Mouse (Mus musculus) forebrain, embryonic 11.5 days (tissue): Measurements from ENCODE around the gene Mtx1. TPM values are rescaled to one million over a fixed set of nuclear protein-coding genes. Genes with fewer than 3 reads are reported as not detected.

Experiments
- ATAC-seq: fragments of 200-750 bp; cut with Nextera tagmentation; replicated peaks from 2 replicates; pipeline ENCODE4 v1.8.0; 2017; ENCODE audit warnings: moderate TSS enrichment; ENCODE audit not compliant: low FRiP score
- DNase-seq: peaks from one replicate; pipeline ENCODE4 v3.0.0-alpha.2; 2017; ENCODE audit warnings: low spot score
- H3K27ac ChIP-seq: fragments of 300-500 bp; sonication (generic); 2 replicates; pipeline ENCODE4 v1.5.1; 2014; ENCODE audit warnings: low read depth, low read length
- H3K27me3 ChIP-seq: fragments of 300-500 bp; sonication (generic); 2 replicates; pipeline ENCODE4 v1.6.1; 2014; ENCODE audit warnings: mild to moderate bottlenecking, low read length, mixed read lengths; ENCODE audit not compliant: control insufficient read depth, insufficient read depth
- H3K36me3 ChIP-seq: fragments of 300-500 bp; sonication (generic); 2 replicates; pipeline ENCODE4 v1.6.1; 2014; ENCODE audit warnings: mild to moderate bottlenecking, low read length, moderate library complexity, mixed read lengths; ENCODE audit not compliant: control insufficient read depth, insufficient read depth
- H3K4me1 ChIP-seq: fragments of 300-500 bp; sonication (generic); replicated peaks from 2 replicates; pipeline ENCODE4 v1.6.1; 2014; ENCODE audit warnings: low read length, mixed read lengths; ENCODE audit not compliant: control insufficient read depth, insufficient read depth
- H3K4me2 ChIP-seq: fragments of 300-500 bp; sonication (generic); 2 replicates; pipeline ENCODE4 v1.6.1; 2014; ENCODE audit warnings: low read depth, mild to moderate bottlenecking, low read length, moderate library complexity, mixed read lengths; ENCODE audit not compliant: severe bottlenecking
- H3K4me3 ChIP-seq: fragments of 300-500 bp; sonication (generic); 2 replicates; pipeline ENCODE4 v1.5.1; 2014; ENCODE audit warnings: low read depth, low read length
- H3K9ac ChIP-seq: fragments of 300-500 bp; sonication (generic); 2 replicates; pipeline ENCODE4 v1.6.1; 2014; ENCODE audit warnings: low read length
- H3K9me3 ChIP-seq: fragments of 300-500 bp; sonication (generic); 2 replicates; pipeline ENCODE4 v1.6.1; 2016; ENCODE audit warnings: low read length, mixed read lengths; ENCODE audit not compliant: control insufficient read depth
- WGBS: fragments of 180-500 bp; shearing (Covaris S2); extraction: QIAGEN DNeasy Blood & Tissue Kit; methylation state at CpG from one replicate; pipeline ENCODE4 v1.1.7; 2014; 5-methylcytosine and 5-hydroxymethylcytosine counted together
- polyA plus RNA-seq: library from polyadenylated mRNA; unstranded; fragments of >200 nt; fragmentation: Nextera tagmentation; extraction: Ambion mirVana; gene quantifications from 2 replicates; pipeline ENCODE4 v1.2.1, GENCODE M21; 2014

Mtx1 gene
- polyA plus RNA-seq, 1 experiment from 2014 or later: 194 TPM

DNA sequence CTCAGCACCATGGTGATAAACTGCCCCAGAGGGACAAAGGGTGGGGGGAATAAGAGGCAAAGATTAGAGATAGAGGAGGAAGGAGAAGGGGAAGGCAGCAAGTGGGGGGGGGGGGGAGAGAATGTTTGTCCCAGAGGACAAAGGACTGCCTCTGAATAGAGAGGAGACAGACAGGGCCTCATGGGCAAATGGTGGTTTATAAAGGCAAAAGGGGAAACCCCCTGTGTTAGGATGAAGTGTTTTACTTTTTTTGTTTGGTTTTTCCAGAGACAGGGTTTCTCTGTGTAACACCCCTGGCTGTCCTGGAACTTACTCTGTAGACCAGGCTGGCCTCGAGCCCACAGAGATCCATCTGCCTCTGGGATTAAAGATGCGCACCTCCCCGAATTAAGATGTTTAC, 33.3 kb upstream of the Mtx1 start:
- DNase-seq: no peak
- no peak overlapping the region for H3K4me2 ChIP-seq
- H3K27ac ChIP-seq: no peak overlapping the region
- no peak overlapping the region for H3K9ac ChIP-seq
- no peaks in the 10 kb centered on the region for H3K27me3 ChIP-seq
- no peaks in the 10 kb centered on the region for H3K9me3 ChIP-seq
- H3K4me1 ChIP-seq: no peaks in the 10 kb centered on the region
- WGBS: 78% methylated on average over 3 of the region's 3 CpGs
- H3K4me3 ChIP-seq: no peak overlapping the region
- no peak for ATAC-seq
- H3K36me3 ChIP-seq: no peaks in the 10 kb centered on the region

GRCm38 (mm10) chr3:89259076-89259475, 32.2 kb upstream of the Mtx1 start, which contains the start of gene Dpm3:
TSS of gene Dpm3 (plus strand) at chr3:89259358.
- Histone ChIP-seq H3K27me3 (no peaks in the 10 kb centered on the region), H3K4me3 (no peak within 1 kb of the TSS), H3K36me3 (no peaks in the 10 kb centered on the region), H3K9me3 (no peaks in the 10 kb centered on the region), H3K27ac (no peak within 1 kb of the TSS), H3K4me2 (no peak within 1 kb of the TSS), H3K4me1 (no peaks in the 10 kb centered on the region), H3K9ac (no peak within 1 kb of the TSS)
- ATAC-seq (no peak), DNase-seq (no peak)
- WGBS: 65% methylated on average over 7 of the region's 7 CpGs

DNA sequence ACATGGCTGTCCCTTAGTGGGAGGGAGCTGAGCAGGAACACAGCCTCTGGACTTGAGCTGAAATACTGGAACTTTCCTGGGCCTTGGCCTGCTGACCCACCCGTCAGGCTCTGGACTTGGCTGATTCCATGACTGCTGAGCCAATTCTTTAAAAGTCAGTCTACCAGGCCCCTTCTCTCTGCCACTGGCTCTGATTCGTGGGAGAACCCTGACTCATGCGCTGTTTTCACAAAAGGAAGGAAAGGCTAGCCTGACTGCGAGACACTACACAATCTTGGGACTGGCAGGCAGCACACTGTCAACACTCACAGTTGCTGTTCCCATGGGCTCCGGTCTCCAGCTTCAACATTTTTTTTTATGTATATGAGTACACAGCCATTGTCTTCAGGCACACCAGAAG, 29.3 kb upstream of the Mtx1 start:
- WGBS: 80% methylated on average over 5 of the region's 5 CpGs
- no peak for DNase-seq
- no peak overlapping the region for H3K4me3 ChIP-seq
- no peaks in the 10 kb centered on the region; the same call in 1 of the 2 replicates for H3K27me3 ChIP-seq
- H3K4me2 ChIP-seq: no peak overlapping the region
- H3K27ac ChIP-seq: no peak overlapping the region
- H3K36me3 ChIP-seq: no peaks in the 10 kb centered on the region
- H3K4me1 ChIP-seq: peaks cover 2% of the 10 kb centered on the region; the same call in 1 of the 2 replicates
- no peak for ATAC-seq
- H3K9ac ChIP-seq: no peak overlapping the region
- H3K9me3 ChIP-seq: no peaks in the 10 kb centered on the region

DNA sequence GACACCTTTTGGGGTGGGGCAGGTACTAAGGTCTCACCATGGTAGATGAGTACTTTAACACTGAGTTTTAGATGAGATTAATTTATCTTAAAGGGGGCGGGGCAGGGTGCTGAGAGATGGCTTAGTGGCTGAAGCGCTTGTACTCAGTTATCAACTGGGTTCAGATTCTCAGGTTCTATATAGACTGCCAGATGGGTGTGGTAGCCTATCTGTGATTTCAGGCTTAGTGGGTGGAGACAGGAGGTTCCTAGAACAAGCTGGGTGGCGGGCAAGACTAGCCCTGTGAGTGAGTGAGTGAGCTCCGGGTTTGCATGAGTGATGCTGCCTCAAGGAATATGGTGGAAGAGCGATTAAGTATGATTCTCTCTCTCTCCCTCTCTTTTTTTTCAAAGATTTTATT, 28.1 kb upstream of the Mtx1 start:
- peaks cover 3% of the 10 kb centered on the region; the same call in 1 of the 2 replicates for H3K4me1 ChIP-seq
- H3K9ac ChIP-seq: no peak overlapping the region
- DNase-seq (no peak), ATAC-seq (no peak)
- WGBS: 90% methylated on average over 5 of the region's 5 CpGs
- no peaks in the 10 kb centered on the region for H3K36me3 ChIP-seq
- H3K9me3 ChIP-seq: no peaks in the 10 kb centered on the region
- no peak overlapping the region for H3K27ac ChIP-seq
- H3K4me2 ChIP-seq: no peak overlapping the region
- H3K4me3 ChIP-seq: no peak overlapping the region
- no peaks in the 10 kb centered on the region; the same call in 1 of the 2 replicates for H3K27me3 ChIP-seq

DNA sequence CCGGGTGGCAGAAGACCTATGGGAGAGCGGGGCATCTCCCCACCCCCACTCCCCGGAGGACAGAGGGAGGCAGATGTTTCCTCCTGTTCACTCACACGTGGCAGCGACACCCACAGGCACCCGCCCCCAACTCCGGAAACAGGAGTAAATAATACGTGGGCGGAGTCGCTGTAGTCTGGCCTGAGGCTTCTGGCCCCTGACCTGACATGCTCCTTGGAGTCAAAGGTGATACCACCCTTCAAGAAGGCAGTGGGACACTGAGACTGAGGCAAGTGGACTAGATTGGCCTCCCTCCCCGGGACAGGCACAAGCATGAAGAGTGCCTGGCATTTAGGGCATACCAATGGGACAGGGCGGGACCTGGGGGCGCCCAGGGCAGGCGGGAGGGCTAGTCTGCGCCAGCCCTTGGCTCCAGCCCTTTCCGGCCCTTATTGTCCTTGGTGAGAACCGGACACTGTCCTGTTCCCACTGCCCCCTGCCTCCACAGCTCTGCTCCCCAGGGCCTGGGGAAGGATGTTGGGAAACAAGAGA, 24.5 kb upstream of the Mtx1 start:
- H3K9me3 ChIP-seq: no peaks in the 10 kb centered on the region
- DNase-seq: no peak
- no peak for ATAC-seq
- H3K36me3 ChIP-seq: no peaks in the 10 kb centered on the region; the same call in 1 of the 2 replicates
- H3K4me2 ChIP-seq: no peak overlapping the region
- H3K4me3 ChIP-seq: no peak overlapping the region
- peaks cover 7% of the 10 kb centered on the region for H3K4me1 ChIP-seq
- WGBS: 11% methylated on average over 17 of the region's 17 CpGs
- H3K27ac ChIP-seq: no peak overlapping the region
- 0 out of 2 replicates have a peak overlapping the region, but pooled peaks have one; percentile 9 for H3K9ac ChIP-seq
- no peaks in the 10 kb centered on the region; the same call in 1 of the 2 replicates for H3K27me3 ChIP-seq

GRCm38 (mm10) chr3:89250435-89251040, 23.6 kb upstream of the Mtx1 start:
- 24% methylated on average over 7 of the region's 7 CpGs for WGBS
- Histone ChIP-seq H3K4me3 (no peak overlapping the region), H3K9ac (no peak overlapping the region), H3K27ac (no peak overlapping the region), H3K4me2 (no peak overlapping the region), H3K9me3 (no peaks in the 10 kb centered on the region), H3K36me3 (no peaks in the 10 kb centered on the region; the same call in 1 of the 2 replicates), H3K4me1 (peaks cover 12% of the 10 kb centered on the region), H3K27me3 (no peaks in the 10 kb centered on the region; the same call in 1 of the 2 replicates)
- DNase-seq (no peak), ATAC-seq (no peak)

GRCm38 (mm10) chr3:89247466-89247865, 20.6 kb upstream of the Mtx1 start:
- WGBS: 86% methylated on average over 4 of the region's 4 CpGs
- no peaks in the 10 kb centered on the region for H3K9me3 ChIP-seq
- no peak for DNase-seq
- peaks cover 27% of the 10 kb centered on the region for H3K4me1 ChIP-seq
- no peaks in the 10 kb centered on the region; the same call in 1 of the 2 replicates for H3K36me3 ChIP-seq
- ATAC-seq: no peak
- H3K9ac ChIP-seq: peak overlapping the region; percentile 84
- H3K4me2 ChIP-seq: peak overlapping the region; percentile 79; the same call in 1 of the 2 replicates
- H3K27me3 ChIP-seq: no peaks in the 10 kb centered on the region; the same call in 1 of the 2 replicates
- H3K4me3 ChIP-seq: peak overlapping the region; percentile 78
- H3K27ac ChIP-seq: no peak overlapping the region

GRCm38 (mm10) chr3:89246261-89247100, 19.6 kb upstream of the Mtx1 start, which contains the start of gene Trim46:
TSS of gene Trim46 (minus strand) at chr3:89246309.
- H3K27me3 ChIP-seq: no peaks in the 10 kb centered on the region
- ATAC-seq (peak; percentile 63), DNase-seq (peak; percentile 94)
- peak within 1 kb of the TSS; percentile 79 for H3K4me2 ChIP-seq
- peak within 1 kb of the TSS; percentile 78 for H3K4me3 ChIP-seq
- H3K9me3 ChIP-seq: no peaks in the 10 kb centered on the region
- peak within 1 kb of the TSS; percentile 84 for H3K9ac ChIP-seq
- no peaks in the 10 kb centered on the region; the same call in 1 of the 2 replicates for H3K36me3 ChIP-seq
- H3K27ac ChIP-seq: peak within 1 kb of the TSS; percentile 74
- 1% methylated on average over 42 of the region's 42 CpGs for WGBS
- peaks cover 27% of the 10 kb centered on the region for H3K4me1 ChIP-seq
